Mouse (Mus musculus): ENCODE measurements around the gene Trak1. TPM values are rescaled to one million over a fixed set of nuclear protein-coding genes. Genes with fewer than 3 reads are reported as not detected.

Gene Trak1
- polyA plus RNA-seq, 1 experiment = 44.1 TPM

DNA sequence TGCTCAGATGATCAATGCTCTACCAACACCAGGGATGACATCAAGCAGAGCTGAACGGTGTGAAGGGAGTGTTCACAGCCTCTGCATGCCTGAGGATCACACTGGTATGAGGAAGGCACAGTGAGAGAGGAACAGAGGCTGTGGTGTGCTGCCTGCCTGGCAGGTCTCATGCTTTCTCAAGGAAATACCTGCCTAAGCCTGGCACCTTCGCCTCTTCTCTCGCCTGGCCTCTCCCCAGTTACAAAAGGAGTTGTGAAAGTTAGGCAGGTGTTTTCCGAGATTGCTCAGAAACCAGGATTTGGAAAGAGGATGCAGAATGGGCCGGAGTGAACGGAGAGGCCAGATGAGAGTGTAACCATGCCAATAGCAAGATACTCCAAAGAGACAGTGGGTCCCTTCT is 123.5 kb downstream of the Trak1 start:
- Histone ChIP-seq H3K9me3 (replicated peaks; ENCODE audit: control insufficient read depth, insufficient read depth, low read length, poor library complexity, severe bottlenecking) (no peaks in the 10 kb centered on the region), H3K4me1 (ENCODE audit: control insufficient read depth, insufficient read depth, low read length) (no peaks in the 10 kb centered on the region), H3K9ac (ENCODE audit: low read depth, poor library complexity, severe bottlenecking) (no peak overlapping the region), H3K36me3 (ENCODE audit: control insufficient read depth, insufficient read depth, low read length, poor library complexity, severe bottlenecking) (no peaks in the 10 kb centered on the region), H3K27ac (ENCODE audit: insufficient read depth, low read length) (no peak overlapping the region), H3K27me3 (ENCODE audit: control insufficient read depth, insufficient read depth, low read length, poor library complexity, severe bottlenecking) (no peaks in the 10 kb centered on the region), H3K4me3 (ENCODE audit: low read depth, low read length) (no peak overlapping the region)
- TF ChIP-seq POLR2A (IDR thresholded peaks at IDR 0.05; ENCODE audit: insufficient read depth, low read length) = no peak
- no peak for TF ChIP-seq EP300 (IDR thresholded peaks at IDR 0.05; ENCODE audit: insufficient read depth, low read depth, low read length)

- TF ChIP-seq CTCF (IDR thresholded peaks at IDR 0.05; ENCODE audit: low read depth, low read length) (no peak), EP300 (IDR thresholded peaks at IDR 0.05; ENCODE audit: insufficient read depth, low read depth, low read length) (no peak), POLR2A (IDR thresholded peaks at IDR 0.05; ENCODE audit: insufficient read depth, low read length) (no peak)
- Histone ChIP-seq H3K4me1 (ENCODE audit: control insufficient read depth, insufficient read depth, low read length) (no peaks in the 10 kb centered on the region), H3K9me3 (replicated peaks; ENCODE audit: control insufficient read depth, insufficient read depth, low read length, poor library complexity, severe bottlenecking) (no peaks in the 10 kb centered on the region), H3K27me3 (ENCODE audit: control insufficient read depth, insufficient read depth, low read length, poor library complexity, severe bottlenecking) (no peaks in the 10 kb centered on the region), H3K27ac (ENCODE audit: insufficient read depth, low read length) (no peak overlapping the region), H3K36me3 (ENCODE audit: control insufficient read depth, insufficient read depth, low read length, poor library complexity, severe bottlenecking) (no peaks in the 10 kb centered on the region), H3K4me3 (ENCODE audit: low read depth, low read length) (no peak overlapping the region), H3K9ac (ENCODE audit: low read depth, poor library complexity, severe bottlenecking) (no peak overlapping the region)
These were observed 125.1 kb downstream of the Trak1 start for GRCm38 (mm10) chr9:121422402-121422801.

GRCm38 (mm10) chr9:121423621-121424020 is 126.3 kb downstream of the Trak1 start:
- no peak overlapping the region for H3K9ac ChIP-seq (ENCODE audit: low read depth, poor library complexity, severe bottlenecking)
- H3K4me1 ChIP-seq (ENCODE audit: control insufficient read depth, insufficient read depth, low read length) = no peaks in the 10 kb centered on the region
- H3K27me3 ChIP-seq (ENCODE audit: control insufficient read depth, insufficient read depth, low read length, poor library complexity, severe bottlenecking) = no peaks in the 10 kb centered on the region
- no peak overlapping the region for H3K27ac ChIP-seq (ENCODE audit: insufficient read depth, low read length)
- no peak for TF ChIP-seq EP300 (IDR thresholded peaks at IDR 0.05; ENCODE audit: insufficient read depth, low read depth, low read length)
- TF ChIP-seq CTCF (IDR thresholded peaks at IDR 0.05; ENCODE audit: low read depth, low read length) = no peak
- no peak for TF ChIP-seq POLR2A (IDR thresholded peaks at IDR 0.05; ENCODE audit: insufficient read depth, low read length)
- no peak overlapping the region for H3K4me3 ChIP-seq (ENCODE audit: low read depth, low read length)
- no peaks in the 10 kb centered on the region for H3K9me3 ChIP-seq (replicated peaks; ENCODE audit: control insufficient read depth, insufficient read depth, low read length, poor library complexity, severe bottlenecking)
- no peaks in the 10 kb centered on the region for H3K36me3 ChIP-seq (ENCODE audit: control insufficient read depth, insufficient read depth, low read length, poor library complexity, severe bottlenecking)

DNA sequence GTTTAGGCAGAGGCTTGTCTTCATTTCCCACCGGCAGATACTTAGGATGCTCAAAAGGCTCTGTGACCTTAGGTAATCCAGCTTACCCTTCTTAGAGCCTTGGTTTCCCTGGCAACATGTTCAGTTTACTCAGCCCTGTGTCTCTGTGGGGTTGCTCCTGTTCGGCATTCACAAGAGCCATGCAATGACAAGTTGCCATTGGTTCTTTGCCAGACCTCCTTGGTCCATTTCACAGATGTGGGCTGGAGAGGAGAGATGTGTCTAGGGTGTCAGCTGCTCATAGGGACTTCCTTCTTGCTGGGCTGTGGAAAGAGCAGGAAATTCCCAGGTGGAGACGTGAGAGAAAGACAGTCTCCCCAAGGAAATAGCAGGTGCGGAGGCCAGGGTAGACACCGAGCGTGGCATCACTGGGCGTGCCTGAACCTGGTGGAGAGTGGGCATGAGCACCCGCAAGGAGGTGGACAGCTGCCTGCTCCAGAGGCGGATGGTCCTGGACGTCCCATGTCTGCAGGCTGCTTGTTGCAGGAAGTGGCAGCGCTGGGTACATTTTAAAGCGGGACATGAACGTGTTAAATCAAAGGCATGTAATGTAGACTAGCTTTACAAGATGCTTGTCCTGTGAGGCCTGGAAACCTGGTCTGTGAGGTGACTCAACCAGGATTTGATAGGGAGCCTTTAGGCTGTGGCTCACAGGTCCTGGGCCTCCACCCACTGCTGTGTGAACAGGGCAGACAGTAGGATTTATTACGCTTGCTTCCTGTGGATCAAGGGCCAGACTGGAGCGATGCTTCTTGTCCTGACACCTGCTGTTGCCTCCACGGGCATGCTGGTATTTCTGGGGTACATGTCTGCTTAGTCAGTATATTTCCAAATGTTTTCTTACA is 127.2 kb downstream of the Trak1 start:
- Histone ChIP-seq H3K27me3 (ENCODE audit: control insufficient read depth, insufficient read depth, low read length, poor library complexity, severe bottlenecking) (no peaks in the 10 kb centered on the region), H3K9ac (ENCODE audit: low read depth, poor library complexity, severe bottlenecking) (no peak overlapping the region), H3K4me1 (ENCODE audit: control insufficient read depth, insufficient read depth, low read length) (no peaks in the 10 kb centered on the region), H3K36me3 (ENCODE audit: control insufficient read depth, insufficient read depth, low read length, poor library complexity, severe bottlenecking) (no peaks in the 10 kb centered on the region), H3K4me3 (ENCODE audit: low read depth, low read length) (no peak overlapping the region), H3K27ac (ENCODE audit: insufficient read depth, low read length) (no peak overlapping the region), H3K9me3 (replicated peaks; ENCODE audit: control insufficient read depth, insufficient read depth, low read length, poor library complexity, severe bottlenecking) (no peaks in the 10 kb centered on the region)
- TF ChIP-seq EP300 (IDR thresholded peaks at IDR 0.05; ENCODE audit: insufficient read depth, low read depth, low read length) = no peak
- TF ChIP-seq POLR2A (IDR thresholded peaks at IDR 0.05; ENCODE audit: insufficient read depth, low read length) = no peak
- TF ChIP-seq CTCF (IDR thresholded peaks at IDR 0.05; ENCODE audit: low read depth, low read length) = no peak

DNA sequence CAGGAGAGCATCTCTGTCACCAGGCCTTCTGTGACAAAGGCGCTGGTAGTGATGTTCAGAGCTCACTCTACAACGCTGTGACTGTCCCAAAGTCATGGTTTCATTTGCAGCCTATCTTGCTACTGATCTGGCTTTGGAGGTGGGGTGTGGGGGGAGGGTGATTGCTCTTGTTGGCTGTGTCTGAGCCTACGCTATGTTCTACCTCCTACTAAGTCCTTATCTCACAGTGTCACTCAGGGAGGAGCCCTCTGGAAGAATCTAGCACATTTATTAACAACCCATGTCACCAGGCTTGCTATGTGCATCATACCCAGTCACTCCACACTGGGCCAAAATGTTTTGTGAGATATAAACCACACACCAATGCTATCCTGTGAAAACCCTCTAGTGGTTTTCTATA is 129.1 kb downstream of the Trak1 start:
- Histone ChIP-seq H3K27ac (ENCODE audit: insufficient read depth, low read length) (no peak overlapping the region), H3K4me1 (ENCODE audit: control insufficient read depth, insufficient read depth, low read length) (no peaks in the 10 kb centered on the region)
- TF ChIP-seq CTCF (IDR thresholded peaks at IDR 0.05; ENCODE audit: low read depth, low read length) = no peak
- no peak for TF ChIP-seq POLR2A (IDR thresholded peaks at IDR 0.05; ENCODE audit: insufficient read depth, low read length)
- TF ChIP-seq EP300 (IDR thresholded peaks at IDR 0.05; ENCODE audit: insufficient read depth, low read depth, low read length) = no peak

GRCm38 (mm10) chr9:121426902-121427301 is 129.6 kb downstream of the Trak1 start:
- no peak for TF ChIP-seq EP300 (IDR thresholded peaks at IDR 0.05; ENCODE audit: insufficient read depth, low read depth, low read length)
- TF ChIP-seq CTCF (IDR thresholded peaks at IDR 0.05; ENCODE audit: low read depth, low read length) = no peak
- no peak for TF ChIP-seq POLR2A (IDR thresholded peaks at IDR 0.05; ENCODE audit: insufficient read depth, low read length)
- Histone ChIP-seq H3K36me3 (ENCODE audit: control insufficient read depth, insufficient read depth, low read length, poor library complexity, severe bottlenecking) (no peaks in the 10 kb centered on the region), H3K4me1 (ENCODE audit: control insufficient read depth, insufficient read depth, low read length) (no peaks in the 10 kb centered on the region), H3K9me3 (replicated peaks; ENCODE audit: control insufficient read depth, insufficient read depth, low read length, poor library complexity, severe bottlenecking) (no peaks in the 10 kb centered on the region), H3K27me3 (ENCODE audit: control insufficient read depth, insufficient read depth, low read length, poor library complexity, severe bottlenecking) (no peaks in the 10 kb centered on the region), H3K4me3 (ENCODE audit: low read depth, low read length) (no peak overlapping the region), H3K27ac (ENCODE audit: insufficient read depth, low read length) (no peak overlapping the region), H3K9ac (ENCODE audit: low read depth, poor library complexity, severe bottlenecking) (no peak overlapping the region)

More for the DNA sequence above, 129.1 kb downstream of the Trak1 start:
- Histone ChIP-seq H3K9me3 (replicated peaks; ENCODE audit: control insufficient read depth, insufficient read depth, low read length, poor library complexity, severe bottlenecking) (no peaks in the 10 kb centered on the region), H3K9ac (ENCODE audit: low read depth, poor library complexity, severe bottlenecking) (no peak overlapping the region), H3K4me3 (ENCODE audit: low read depth, low read length) (no peak overlapping the region), H3K36me3 (ENCODE audit: control insufficient read depth, insufficient read depth, low read length, poor library complexity, severe bottlenecking) (no peaks in the 10 kb centered on the region), H3K27me3 (ENCODE audit: control insufficient read depth, insufficient read depth, low read length, poor library complexity, severe bottlenecking) (no peaks in the 10 kb centered on the region)

Measured in ES-Bruce4 (cell line).